Mouse (Mus musculus) embryonic facial prominence, embryonic 13.5 days (tissue): ENCODE measurements around the gene Emg1. TPM values are rescaled to one million over a fixed set of nuclear protein-coding genes. Genes with fewer than 3 reads are reported as not detected.

Source experiments
- ATAC-seq: fragments of 200-750 bp; cut with Nextera tagmentation; 2 replicates; pipeline ENCODE4 v1.8.0; 2017; ENCODE audit warnings: low read depth; ENCODE audit not compliant: insufficient number of reproducible peaks, insufficient read depth, low FRiP score, low TSS enrichment
- H3K27ac ChIP-seq: fragments of 300-500 bp; sonication (generic); 2 replicates; pipeline ENCODE4 v1.5.1; 2015; ENCODE audit warnings: moderate library complexity, mild to moderate bottlenecking, inconsistent platforms
- H3K27me3 ChIP-seq: fragments of 300-500 bp; sonication (generic); 2 replicates; pipeline ENCODE4 v1.6.1; 2015; ENCODE audit warnings: mild to moderate bottlenecking, inconsistent platforms
- H3K36me3 ChIP-seq: fragments of 300-500 bp; sonication (generic); 2 replicates; pipeline ENCODE4 v1.6.1; 2015; ENCODE audit warnings: mild to moderate bottlenecking, inconsistent platforms
- H3K4me1 ChIP-seq: fragments of 300-500 bp; sonication (generic); 2 replicates; pipeline ENCODE4 v1.6.1; 2015; ENCODE audit warnings: inconsistent platforms
- H3K4me2 ChIP-seq: fragments of 300-500 bp; sonication (generic); 2 replicates; pipeline ENCODE4 v1.6.1; 2015; ENCODE audit warnings: moderate library complexity, mild to moderate bottlenecking, inconsistent platforms
- H3K4me3 ChIP-seq: fragments of 300-500 bp; sonication (generic); 2 replicates; pipeline ENCODE4 v1.5.1; 2015; ENCODE audit warnings: mild to moderate bottlenecking, inconsistent platforms
- H3K9ac ChIP-seq: fragments of 300-500 bp; sonication (generic); 2 replicates; pipeline ENCODE4 v1.6.1; 2015; ENCODE audit warnings: mild to moderate bottlenecking, inconsistent platforms
- H3K9me3 ChIP-seq: fragments of 300-500 bp; sonication (generic); 2 replicates; pipeline ENCODE4 v1.6.1; 2016; ENCODE audit warnings: inconsistent platforms
- WGBS: fragments of 180-500 bp; shearing (Covaris S2); methylation state at CpG from one replicate; pipeline ENCODE4 v1.1.7; 2015; ENCODE audit warnings: mixed read lengths; 5-methylcytosine and 5-hydroxymethylcytosine counted together
- polyA plus RNA-seq: library from polyadenylated mRNA; unstranded; fragments of >200 nt; fragmentation: Nextera tagmentation; extraction: Ambion mirVana; gene quantifications from 2 replicates; pipeline ENCODE4 v1.2.1, GENCODE M21; 2015

Gene Emg1
- polyA plus RNA-seq, 1 experiment from 2014 or later, result 214 TPM

DNA sequence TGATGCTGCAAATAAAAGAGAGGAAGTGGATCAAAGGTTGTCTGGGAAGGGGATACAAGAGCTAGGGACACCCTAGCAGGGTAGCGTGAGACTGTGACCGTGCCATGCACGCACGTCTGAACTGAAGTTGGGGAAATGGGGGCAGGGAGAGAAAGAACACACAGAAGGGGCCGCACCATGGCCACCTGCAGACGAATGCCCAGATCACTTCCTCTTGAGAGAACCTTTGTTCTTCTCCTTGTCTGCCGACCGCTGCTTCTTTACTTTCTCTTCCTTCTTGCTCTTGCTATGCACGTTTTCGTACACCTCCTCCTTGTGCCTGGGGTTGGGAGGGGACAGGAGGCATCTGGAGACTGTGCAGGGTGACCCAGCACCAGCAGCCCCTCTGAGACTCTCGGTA, 8.9 kb upstream of the Emg1 start:
- ATAC-seq, result no peak
- H3K27me3 ChIP-seq, result no peaks in the 10 kb centered on the region
- H3K9ac ChIP-seq, result peak overlapping the region; percentile 44; the same call in 1 of the 2 replicates
- 0 out of 2 replicates have a peak, but pooled peaks cover 7% of the 10 kb centered on the region for H3K4me1 ChIP-seq
- peaks cover 16% of the 10 kb centered on the region for H3K36me3 ChIP-seq
- H3K27ac ChIP-seq, result no peak overlapping the region
- H3K9me3 ChIP-seq, result no peaks in the 10 kb centered on the region
- H3K4me2 ChIP-seq, result no peak overlapping the region
- 72% methylated on average over 11 of the region's 11 CpGs for WGBS
- H3K4me3 ChIP-seq, result no peak overlapping the region

DNA sequence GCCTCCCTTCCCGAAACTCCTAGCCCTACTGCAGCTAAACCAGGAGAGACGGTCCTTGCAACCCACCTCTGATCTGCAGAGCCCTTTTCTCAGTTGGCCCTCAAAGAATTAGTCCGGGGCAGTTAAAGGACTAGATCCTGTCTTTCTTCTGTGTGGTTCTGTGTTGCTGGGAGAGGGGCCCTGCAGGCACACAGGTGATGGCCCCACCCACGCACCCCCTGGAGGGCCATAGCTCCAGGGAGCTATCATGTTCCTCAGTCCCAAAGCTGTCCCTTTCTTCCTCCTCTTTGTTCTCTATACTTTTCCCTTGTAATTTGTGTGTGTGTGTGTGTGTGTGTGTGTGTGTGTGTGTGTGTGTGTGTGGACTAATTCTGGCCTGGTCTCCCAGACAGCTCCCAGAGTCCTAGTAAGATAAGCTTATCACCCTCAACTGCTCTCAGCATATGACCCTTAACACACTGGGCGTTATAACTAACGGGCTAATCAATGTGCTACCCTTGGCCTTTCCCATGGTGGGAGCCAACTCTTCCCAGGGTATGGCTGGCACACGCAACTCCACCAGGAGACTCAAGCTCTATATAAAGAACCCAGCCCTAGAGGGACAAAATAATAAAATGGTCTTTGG, 7.5 kb upstream of the Emg1 start:
- 0 out of 2 replicates have a peak, but pooled peaks cover 7% of the 10 kb centered on the region for H3K4me1 ChIP-seq
- H3K27ac ChIP-seq, result peak overlapping the region; percentile 73
- H3K4me2 ChIP-seq, result peak overlapping the region; percentile 49
- ATAC-seq, result no peak
- H3K9me3 ChIP-seq, result no peaks in the 10 kb centered on the region
- H3K27me3 ChIP-seq, result no peaks in the 10 kb centered on the region
- peaks cover 31% of the 10 kb centered on the region for H3K36me3 ChIP-seq
- WGBS, result 58% methylated on average over 7 of the region's 7 CpGs
- peak overlapping the region; percentile 65 for H3K9ac ChIP-seq
- H3K4me3 ChIP-seq, result peak overlapping the region; percentile 39

DNA sequence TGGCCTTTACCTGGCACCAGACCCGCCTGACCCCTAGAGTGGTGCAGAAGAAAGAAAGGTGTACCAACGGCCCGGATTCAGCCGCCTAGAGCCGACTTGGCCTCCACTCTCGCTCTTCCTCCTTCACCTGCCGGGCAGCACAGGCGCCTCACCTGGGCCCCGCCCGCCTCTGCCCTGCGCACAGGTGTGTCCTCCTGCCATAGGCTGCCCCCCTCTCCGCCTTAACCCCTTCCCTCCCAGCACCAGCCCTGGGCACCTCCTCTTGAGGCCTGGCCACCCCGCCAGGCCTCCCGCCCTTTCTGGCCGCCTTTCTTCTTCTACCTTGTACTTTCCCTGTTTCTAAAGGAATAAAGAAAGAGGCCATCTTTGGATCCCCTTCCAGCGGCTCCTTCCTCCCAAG, 6.7 kb upstream of the Emg1 start:
- Histone ChIP-seq H3K27me3 (no peaks in the 10 kb centered on the region), H3K9me3 (no peaks in the 10 kb centered on the region), H3K36me3 (peaks cover 38% of the 10 kb centered on the region), H3K9ac (peak overlapping the region; percentile 65), H3K4me2 (peak overlapping the region; percentile 49), H3K4me1 (peaks cover 14% of the 10 kb centered on the region), H3K27ac (peak overlapping the region; percentile 73), H3K4me3 (peak overlapping the region; percentile 39)
- WGBS, result 46% methylated on average over 16 of the region's 16 CpGs
- peak; percentile 48; the same call in 1 of the 2 replicates for ATAC-seq

- 66% methylated on average over 13 of the region's 13 CpGs for WGBS
- Histone ChIP-seq H3K9me3 (no peaks in the 10 kb centered on the region), H3K4me1 (peaks cover 21% of the 10 kb centered on the region), H3K27ac (peak overlapping the region; percentile 65), H3K4me3 (peak overlapping the region; percentile 39), H3K27me3 (no peaks in the 10 kb centered on the region), H3K9ac (peak overlapping the region; percentile 65), H3K4me2 (peak overlapping the region; percentile 47), H3K36me3 (peaks cover 38% of the 10 kb centered on the region)
- ATAC-seq, result no peak
These were observed 6.0 kb upstream of the Emg1 start for GRCm38 (mm10) chr6:124717968-124718367.

GRCm38 (mm10) chr6:124716864-124717490, 5.0 kb upstream of the Emg1 start:
- H3K9ac ChIP-seq, result no peak overlapping the region
- WGBS, result 63% methylated on average over 20 of the region's 20 CpGs
- peak overlapping the region; percentile 65; the same call in 1 of the 2 replicates for H3K27ac ChIP-seq
- ATAC-seq, result no peak
- H3K4me3 ChIP-seq, result peak overlapping the region; percentile 39
- peaks cover 38% of the 10 kb centered on the region for H3K36me3 ChIP-seq
- no peaks in the 10 kb centered on the region for H3K9me3 ChIP-seq
- no peaks in the 10 kb centered on the region for H3K27me3 ChIP-seq
- H3K4me2 ChIP-seq, result peak overlapping the region; percentile 47
- peaks cover 25% of the 10 kb centered on the region for H3K4me1 ChIP-seq

DNA sequence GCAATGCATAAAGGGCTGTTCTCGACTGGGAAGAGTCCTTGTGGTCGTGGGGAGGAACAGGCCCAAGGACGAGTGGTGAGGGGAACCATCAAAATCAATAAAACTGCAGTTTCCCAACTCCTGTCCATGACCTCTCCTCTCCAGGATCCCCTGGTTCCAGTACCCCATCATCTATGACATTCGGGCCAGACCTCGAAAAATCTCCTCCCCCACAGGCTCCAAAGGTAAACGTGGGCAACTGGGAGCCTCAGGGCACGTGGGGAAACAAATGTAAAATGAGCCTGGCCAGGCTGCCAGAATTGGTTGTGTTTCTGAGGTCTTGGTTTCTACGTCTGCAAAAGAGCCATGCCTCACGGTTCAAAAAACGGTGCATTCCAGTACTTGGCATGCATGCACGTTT, 940 bp upstream of the Emg1 start:
- Histone ChIP-seq H3K36me3 (peaks cover 51% of the 10 kb centered on the region), H3K4me2 (peak overlapping the region; percentile 95), H3K4me3 (peak overlapping the region; percentile 98), H3K9me3 (no peaks in the 10 kb centered on the region), H3K4me1 (peaks cover 38% of the 10 kb centered on the region), H3K27me3 (no peaks in the 10 kb centered on the region), H3K27ac (peak overlapping the region; percentile 90), H3K9ac (peak overlapping the region; percentile 98)
- no peak for ATAC-seq
- WGBS, result 11% methylated on average over 11 of the region's 11 CpGs

DNA sequence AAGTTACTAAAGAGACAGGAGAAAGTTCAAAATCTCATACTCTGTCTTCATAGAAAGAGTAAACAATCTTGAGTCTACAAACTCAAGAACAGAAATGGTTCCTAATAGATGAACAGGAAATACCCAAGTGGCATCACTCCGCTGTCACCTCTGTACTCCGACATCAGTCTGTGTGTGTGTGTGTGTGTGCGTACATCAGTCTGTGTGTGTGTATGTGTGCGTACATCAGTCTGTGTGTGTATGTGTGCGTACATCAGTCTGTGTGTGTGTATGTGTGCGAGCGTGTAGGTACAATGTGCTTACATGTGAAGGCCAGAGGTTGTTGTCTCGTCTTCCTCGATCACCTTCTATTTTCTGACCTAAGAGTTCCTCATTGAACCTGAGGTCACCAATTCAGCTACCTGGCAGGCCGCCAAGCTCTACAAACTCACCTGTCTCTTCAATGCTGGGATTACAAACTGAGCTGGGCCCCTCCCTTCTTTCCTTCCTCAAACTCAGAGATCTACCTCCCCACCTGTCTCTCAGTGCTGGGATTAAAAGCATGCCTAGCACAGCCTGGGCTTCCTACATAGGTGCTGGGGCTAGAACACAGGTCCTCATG, 3.6 kb downstream of the Emg1 start:
- H3K9me3 ChIP-seq, result no peaks in the 10 kb centered on the region
- no peak overlapping the region for H3K9ac ChIP-seq
- H3K27ac ChIP-seq, result no peak overlapping the region
- peaks cover 31% of the 10 kb centered on the region for H3K4me1 ChIP-seq
- no peak for ATAC-seq
- H3K4me2 ChIP-seq, result no peak overlapping the region
- peaks cover 56% of the 10 kb centered on the region for H3K36me3 ChIP-seq
- H3K27me3 ChIP-seq, result no peaks in the 10 kb centered on the region
- 94% methylated on average over 10 of the region's 10 CpGs for WGBS
- H3K4me3 ChIP-seq, result no peak overlapping the region

- WGBS, result 87% methylated on average over 5 of the region's 5 CpGs
- peaks cover 78% of the 10 kb centered on the region for H3K36me3 ChIP-seq
- no peak overlapping the region for H3K4me2 ChIP-seq
- no peak overlapping the region for H3K4me3 ChIP-seq
- H3K9ac ChIP-seq, result no peak overlapping the region
- H3K27ac ChIP-seq, result no peak overlapping the region
- H3K9me3 ChIP-seq, result no peaks in the 10 kb centered on the region
- ATAC-seq, result no peak
- no peaks in the 10 kb centered on the region for H3K27me3 ChIP-seq
- peaks cover 25% of the 10 kb centered on the region for H3K4me1 ChIP-seq
These were observed 5.8 kb downstream of the Emg1 start for GRCm38 (mm10) chr6:124706061-124706627.

GRCm38 (mm10) chr6:124704417-124704816, 7.6 kb downstream of the Emg1 start:
- H3K27me3 ChIP-seq, result no peaks in the 10 kb centered on the region
- H3K9me3 ChIP-seq, result no peaks in the 10 kb centered on the region
- no peak for ATAC-seq
- no peak overlapping the region for H3K27ac ChIP-seq
- H3K4me3 ChIP-seq, result no peak overlapping the region
- peaks cover 92% of the 10 kb centered on the region for H3K36me3 ChIP-seq
- peaks cover 9% of the 10 kb centered on the region for H3K4me1 ChIP-seq
- 91% methylated on average over 2 of the region's 2 CpGs for WGBS
- H3K4me2 ChIP-seq, result no peak overlapping the region
- H3K9ac ChIP-seq, result peak overlapping the region; percentile 16; the same call in 1 of the 2 replicates

- Histone ChIP-seq H3K4me3 (no peak overlapping the region), H3K9me3 (no peaks in the 10 kb centered on the region), H3K27me3 (no peaks in the 10 kb centered on the region), H3K4me1 (peaks cover 7% of the 10 kb centered on the region; the same call in 1 of the 2 replicates), H3K4me2 (no peak overlapping the region), H3K9ac (no peak overlapping the region), H3K27ac (no peak overlapping the region), H3K36me3 (peaks cover 97% of the 10 kb centered on the region)
- ATAC-seq, result no peak
- WGBS, result 81% methylated on average over 7 of the region's 7 CpGs
These were observed 8.2 kb downstream of the Emg1 start for GRCm38 (mm10) chr6:124703789-124704188.

DNA sequence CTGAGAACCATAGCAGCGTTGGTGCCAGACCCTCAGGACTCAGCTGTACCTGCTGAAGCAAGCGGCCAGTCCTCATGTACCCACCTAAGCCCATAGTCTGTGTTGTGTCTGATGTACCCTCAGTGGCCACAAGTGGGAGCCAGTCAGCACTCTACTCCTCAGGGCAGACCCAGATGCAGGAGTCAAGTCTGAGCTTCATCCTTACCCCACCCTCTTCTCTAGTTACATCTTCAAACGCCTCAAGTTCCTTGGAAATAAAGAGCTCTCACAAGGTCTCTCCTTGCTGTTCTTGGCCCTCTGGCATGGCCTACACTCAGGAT, 9.2 kb downstream of the Emg1 start:
- ATAC-seq, result peak; percentile 67
- Histone ChIP-seq H3K27ac (no peak overlapping the region), H3K9me3 (no peaks in the 10 kb centered on the region), H3K9ac (no peak overlapping the region), H3K4me3 (no peak overlapping the region), H3K27me3 (no peaks in the 10 kb centered on the region), H3K4me2 (no peak overlapping the region), H3K4me1 (peaks cover 7% of the 10 kb centered on the region; the same call in 1 of the 2 replicates), H3K36me3 (peaks cover 90% of the 10 kb centered on the region)
- WGBS, result 50% methylated on average over 3 of the region's 3 CpGs
